Mouse (Mus musculus) right cerebral cortex, adult 2 months (tissue): Measurements from ENCODE around the gene Arhgap24.

Source experiments
- DNase-seq, 2 experiments: peaks; one replicate each; pipeline ENCODE4 v3.0.0; 2021 to 2022; ENCODE audit warnings: low spot score in 2 of 2

The Arhgap24 gene

DNA sequence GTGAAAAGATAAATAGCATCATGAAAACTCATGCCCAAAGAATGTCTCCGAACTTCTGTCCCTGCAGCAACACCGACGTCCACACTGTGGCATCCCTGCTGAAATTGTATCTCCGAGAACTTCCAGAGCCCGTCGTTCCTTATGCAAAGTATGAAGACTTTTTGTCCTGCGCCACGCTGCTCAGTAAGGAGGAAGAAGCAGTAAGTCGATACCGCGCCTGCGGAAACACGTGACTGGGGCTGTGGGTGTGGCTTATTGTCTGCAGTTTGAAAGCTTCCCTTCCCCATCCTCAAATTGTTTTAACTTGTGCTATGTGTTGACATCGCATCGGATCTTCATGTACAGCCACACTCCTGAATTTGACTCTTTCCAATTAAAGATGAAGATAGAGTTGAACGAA lies 394.4 kb downstream of the Arhgap24 start:
- DNase-seq = no peak

DNA sequence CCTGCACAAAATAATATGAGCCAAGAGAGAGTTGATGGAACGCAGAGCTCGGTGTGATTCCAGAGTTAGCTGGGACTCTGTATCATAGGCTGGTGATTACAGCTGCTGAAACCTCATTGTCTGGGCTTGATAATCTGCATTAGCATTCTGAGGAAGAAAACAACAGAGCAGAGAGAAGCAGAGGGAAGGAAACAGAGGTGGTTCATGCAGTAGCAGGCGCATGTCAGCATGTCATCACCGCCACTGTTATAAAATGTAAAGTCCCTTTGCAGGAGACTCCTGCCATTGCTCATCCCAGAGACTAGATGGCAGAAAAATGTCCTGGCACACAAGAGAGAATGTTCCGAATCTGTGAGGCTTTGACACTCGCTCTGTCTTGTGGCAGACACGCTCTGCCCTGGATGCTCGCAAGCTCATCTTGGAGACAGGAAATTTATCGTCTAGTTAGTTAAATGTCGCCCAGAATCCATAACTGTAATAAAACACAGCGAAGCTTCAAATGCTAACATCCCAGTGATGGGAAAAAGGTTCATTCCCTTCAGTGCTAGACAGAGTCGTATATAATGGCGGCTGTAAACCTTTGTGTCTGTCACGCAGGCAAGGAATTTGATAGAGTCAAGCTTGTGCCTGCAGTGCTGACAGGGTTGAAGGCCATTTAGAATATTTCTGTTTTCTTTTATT lies 407.4 kb downstream of the Arhgap24 start:
- no peak for DNase-seq

DNA sequence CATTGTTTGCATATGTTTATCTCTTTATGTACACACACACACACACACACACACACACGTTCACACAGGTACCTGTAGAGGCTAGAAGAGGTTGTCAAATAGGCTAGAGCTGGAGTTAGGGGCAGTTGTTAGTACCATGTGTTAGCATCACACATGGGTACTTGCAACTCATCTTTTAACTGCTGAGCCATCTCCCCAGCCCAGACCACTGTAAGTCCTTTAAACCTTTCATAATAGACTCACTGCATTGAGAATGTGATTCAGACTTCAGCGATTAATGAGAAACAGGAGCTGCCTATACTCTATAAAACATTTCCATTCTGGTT lies 407.9 kb downstream of the Arhgap24 start:
- no peak for DNase-seq

DNA sequence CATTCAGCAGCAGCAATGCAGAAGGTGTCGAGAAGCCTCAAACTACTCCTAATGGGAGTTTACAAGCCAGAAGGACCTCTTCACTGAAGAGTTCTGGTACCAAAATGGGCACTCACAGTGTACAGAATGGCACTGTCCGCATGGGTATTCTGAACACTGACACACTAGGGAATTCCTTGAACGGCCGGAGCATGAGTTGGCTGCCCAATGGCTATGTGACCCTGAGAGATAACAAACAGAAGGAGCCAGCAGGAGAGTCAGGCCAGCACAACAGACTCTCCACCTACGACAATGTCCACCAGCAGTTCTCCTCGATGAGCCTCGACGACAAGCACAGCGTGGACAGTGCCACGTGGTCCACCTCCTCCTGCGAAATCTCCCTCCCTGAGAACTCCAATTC lies 411.0 kb downstream of the Arhgap24 start:
- DNase-seq = no peak

DNA sequence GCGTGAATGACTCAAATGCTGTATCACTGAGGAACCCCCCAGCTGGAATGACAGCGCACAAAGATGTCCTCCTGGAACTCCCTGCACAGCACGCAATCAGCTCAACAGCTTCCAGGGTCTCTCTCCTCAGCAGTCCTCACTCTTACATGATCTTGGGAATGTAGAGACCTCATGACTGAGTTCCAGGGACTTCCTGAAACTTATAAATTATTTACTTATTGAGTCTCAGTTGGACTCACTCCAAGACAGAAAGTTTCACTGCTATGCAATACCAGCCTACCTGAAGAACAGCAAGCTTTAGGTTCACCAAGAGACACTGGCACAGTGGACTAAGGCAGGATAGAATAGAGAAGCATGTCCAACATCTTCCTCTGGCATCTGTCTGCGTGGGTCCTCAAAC lies 417.1 kb downstream of the Arhgap24 start:
- DNase-seq = no peak

DNA sequence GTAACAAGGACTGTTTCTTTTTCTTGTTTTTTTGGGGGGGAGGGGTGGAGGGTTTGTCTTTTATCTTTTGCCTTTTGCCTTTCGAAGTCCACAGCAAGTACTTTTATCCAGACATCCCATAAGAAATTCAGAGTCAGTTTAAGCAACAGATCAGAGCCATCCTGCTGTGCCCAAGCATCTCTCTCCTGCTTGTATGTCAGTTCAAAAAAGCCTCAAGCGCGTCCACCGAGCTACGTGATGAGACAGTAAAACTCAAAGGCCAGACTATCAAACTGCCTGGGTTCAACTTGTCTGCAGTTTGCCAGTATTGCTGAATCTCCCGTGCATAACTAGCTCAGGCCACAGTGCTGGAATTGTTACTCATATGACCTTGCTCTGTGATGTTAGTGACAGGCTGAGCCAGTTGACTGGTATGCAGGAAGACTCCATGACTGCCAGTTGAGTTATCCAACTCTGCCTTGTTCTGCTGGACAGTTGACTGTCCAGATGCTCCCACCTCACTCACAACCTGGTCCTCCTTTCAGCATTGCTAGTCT lies 418.6 kb downstream of the Arhgap24 start:
- DNase-seq = no peak

DNA sequence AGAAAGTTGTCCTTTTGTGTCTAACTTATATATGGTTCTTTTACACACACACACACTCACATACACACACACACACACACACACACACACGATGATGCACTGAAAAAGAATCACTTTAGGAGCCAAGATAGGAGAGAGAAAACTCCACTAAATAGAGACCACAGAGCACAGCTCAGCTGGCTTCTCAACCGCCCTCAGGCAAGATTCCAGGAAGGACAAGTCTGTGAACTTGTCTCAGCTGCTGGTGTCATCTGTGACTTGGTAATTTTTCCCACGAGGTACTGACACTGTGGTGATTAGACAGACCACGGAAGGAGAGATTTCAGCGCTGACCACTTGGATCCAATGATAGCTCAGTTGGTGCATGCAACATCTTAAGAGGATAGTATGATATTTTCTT lies 420.0 kb downstream of the Arhgap24 start:
- DNase-seq = no peak

DNA sequence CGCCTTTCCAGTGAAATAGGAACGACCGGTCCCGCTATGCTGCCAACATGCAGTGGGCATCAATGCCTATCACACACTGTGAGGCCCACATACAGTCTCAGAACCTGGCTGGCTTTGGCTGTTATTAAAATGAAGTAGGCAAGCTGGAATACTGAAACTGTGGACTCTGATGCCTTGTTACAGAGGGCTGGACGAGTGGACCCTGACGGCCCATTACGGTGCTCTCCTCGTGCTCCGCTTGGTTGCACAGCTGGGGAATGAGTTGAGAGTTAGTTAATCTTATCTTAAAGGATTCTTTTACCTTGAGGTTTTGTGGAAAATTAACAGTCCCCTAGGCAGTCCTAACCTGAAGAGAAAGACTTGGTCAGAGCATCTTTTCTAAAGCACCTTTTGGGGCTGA lies 422.3 kb downstream of the Arhgap24 start:
- no peak for DNase-seq

DNA sequence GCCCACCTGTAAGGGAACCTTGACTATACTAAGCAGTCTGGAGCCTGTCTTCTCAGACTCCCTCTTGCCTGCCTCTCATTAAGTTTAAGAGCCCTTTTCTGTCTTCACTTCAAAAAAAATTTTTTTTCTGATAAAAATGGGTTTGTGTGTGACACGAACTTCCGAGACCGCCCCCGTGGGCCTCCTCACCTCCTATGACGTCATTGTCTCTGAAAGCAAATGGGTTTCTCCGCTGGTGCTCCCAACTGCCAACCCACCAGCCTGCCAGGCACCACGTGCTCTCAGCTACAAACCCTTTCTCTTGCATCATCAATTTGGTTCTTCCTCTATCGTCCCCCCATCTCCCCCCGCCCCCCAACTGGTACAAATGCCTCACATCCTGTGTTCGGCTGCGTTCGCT lies 422.9 kb downstream of the Arhgap24 start:
- DNase-seq = peak in 1 of 2 experiments; percentile 36

DNA sequence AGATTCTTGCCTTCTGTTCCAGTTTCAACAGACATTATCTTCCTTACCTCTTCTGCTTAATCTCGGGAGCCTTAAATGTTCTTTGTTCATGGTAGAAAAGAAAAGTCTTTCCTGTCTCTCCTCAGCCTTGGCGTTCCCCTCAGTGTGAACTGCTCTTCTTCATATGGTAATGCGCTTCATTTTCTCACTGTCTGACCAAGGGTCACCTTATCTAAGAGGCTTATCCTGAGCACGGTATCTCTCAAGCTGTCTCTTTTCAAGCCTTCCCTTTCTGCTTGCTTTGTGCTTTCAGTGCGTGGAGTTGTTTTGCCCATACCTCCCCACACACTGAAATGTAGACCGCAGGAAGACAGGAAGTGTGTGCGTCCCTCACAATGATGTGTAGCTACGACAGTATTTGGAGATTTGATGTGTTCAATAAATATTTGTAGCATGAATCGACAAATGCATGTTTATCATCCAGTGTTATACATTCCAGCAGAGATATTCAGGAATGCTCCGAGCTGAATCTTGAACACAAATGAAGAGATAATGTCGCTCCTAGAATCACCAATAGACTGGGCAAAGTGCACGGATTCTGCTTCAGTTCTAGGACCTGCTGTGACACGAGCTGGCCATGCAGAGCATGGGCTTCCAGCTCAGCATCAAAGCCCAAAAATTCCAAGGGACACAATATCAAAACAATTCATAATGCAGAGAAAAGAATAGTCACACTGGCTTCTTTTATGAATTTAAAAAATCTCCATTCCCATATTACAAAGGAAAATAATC lies 424.4 kb downstream of the Arhgap24 start:
- DNase-seq = no peak

DNA sequence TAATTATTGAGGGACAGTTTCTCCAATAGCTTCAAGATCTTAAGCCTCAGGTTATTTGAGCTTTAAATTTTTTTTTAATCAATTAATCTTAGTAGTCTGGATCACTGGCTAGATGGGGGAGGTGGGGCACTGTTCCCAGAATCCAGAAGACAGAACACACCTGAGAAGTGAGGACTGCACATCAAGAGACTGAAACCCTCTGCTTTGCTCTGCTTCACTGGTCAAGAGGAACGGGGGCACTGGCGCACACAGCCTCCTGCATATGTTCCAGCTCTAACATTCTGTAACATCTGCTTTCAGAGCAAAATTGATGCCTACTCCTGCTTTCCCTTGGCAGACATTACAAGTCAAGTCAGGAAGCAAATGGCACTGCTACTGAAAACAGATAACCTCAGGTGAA lies 439.0 kb downstream of the Arhgap24 start:
- no peak for DNase-seq

DNA sequence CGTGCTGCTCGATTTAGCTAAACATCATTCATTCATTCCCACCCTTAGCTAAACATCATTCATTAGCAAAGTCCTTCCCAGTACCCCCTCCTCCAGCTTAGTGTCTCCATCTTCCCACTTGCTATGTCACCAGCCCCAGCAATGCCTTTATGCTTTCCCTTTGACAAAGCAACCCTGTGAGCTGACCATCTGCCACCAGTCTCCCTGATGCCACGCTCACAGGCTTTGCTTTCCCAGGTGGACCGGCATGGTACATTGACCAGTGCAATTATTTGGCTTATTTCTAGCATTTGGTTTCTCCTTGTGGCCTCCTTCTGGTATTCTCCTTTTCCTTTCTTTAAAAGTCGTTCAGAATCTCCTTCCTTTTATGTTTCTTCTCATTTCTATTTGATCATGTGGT lies 445.6 kb downstream of the Arhgap24 start:
- DNase-seq = no peak

DNA sequence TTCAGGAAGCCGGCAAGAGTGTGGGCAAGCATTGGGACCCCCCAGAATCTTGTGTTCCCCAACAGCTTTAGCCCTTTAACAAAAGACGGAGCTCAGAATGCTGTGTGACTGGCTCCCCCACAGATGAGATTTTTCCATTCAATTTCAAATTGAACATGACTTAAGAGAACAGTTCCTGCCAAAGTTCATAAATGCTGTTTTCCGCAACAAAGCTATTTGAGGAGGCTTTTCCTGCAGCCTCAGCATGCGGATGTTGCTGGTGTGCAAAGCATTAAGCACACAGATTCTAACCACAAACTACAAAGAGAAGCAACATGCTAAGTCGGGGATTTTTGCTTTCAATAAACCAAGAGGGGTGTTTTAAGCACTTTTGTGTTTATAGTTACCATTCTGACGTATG lies 449.0 kb downstream of the Arhgap24 start:
- DNase-seq = no peak

DNA sequence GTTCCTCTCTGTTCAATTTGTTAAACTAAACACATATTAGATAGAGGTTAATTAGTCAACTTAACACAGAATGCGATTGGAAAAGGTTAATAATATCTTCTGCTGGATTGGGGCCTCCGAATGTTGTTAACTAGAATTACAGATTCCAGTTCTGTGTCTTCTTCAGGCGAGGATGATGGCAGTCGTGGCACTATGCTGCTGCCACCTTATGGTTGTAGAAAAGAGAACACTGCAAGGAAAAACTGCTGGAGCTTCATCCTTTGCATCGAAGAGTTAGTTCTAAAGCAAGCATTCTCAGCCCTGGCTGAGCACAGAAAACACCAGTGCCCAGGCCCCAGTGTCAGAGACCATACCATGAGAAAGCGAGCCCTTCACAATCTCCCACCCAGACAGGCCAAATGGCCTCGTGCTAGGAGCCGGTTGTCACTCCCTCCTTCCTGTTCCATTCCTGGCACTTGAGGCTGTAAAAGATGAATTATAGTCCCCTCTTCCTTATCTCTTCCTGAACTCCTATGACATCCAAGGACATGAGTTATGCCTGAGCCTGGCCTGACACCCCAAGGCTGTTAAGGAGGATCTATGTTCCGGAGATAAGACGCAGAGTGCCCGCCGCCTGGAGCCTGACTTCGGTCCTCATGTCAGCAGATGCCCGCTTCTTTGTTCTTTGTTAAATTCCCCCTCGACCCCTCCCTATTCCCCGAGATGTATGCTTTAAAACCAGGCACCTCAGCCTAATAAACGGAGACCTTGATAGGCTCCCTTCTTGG lies 462.9 kb downstream of the Arhgap24 start:
- peak; percentile 15 to 26 for DNase-seq

DNA sequence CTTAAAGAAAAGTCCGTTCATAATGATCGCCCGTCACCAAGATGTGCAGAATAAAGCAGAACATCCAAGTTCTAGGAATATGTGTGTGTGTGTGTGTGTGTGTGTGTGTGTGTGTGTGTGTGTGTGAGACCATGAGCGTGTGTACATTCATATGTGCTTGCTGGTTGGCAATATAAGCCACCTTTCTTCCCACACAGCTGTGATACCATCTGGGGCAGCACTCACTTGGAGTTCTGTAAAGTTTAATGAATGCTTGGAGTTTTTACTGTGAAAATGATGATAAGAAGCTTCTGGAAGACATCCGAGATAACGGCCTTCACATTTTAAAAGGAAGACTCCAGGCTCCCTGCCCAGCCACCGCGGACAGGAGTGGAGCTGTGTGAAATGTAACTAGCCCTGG lies 465.4 kb downstream of the Arhgap24 start:
- peak in 1 of 2 experiments; percentile 51 for DNase-seq

DNA sequence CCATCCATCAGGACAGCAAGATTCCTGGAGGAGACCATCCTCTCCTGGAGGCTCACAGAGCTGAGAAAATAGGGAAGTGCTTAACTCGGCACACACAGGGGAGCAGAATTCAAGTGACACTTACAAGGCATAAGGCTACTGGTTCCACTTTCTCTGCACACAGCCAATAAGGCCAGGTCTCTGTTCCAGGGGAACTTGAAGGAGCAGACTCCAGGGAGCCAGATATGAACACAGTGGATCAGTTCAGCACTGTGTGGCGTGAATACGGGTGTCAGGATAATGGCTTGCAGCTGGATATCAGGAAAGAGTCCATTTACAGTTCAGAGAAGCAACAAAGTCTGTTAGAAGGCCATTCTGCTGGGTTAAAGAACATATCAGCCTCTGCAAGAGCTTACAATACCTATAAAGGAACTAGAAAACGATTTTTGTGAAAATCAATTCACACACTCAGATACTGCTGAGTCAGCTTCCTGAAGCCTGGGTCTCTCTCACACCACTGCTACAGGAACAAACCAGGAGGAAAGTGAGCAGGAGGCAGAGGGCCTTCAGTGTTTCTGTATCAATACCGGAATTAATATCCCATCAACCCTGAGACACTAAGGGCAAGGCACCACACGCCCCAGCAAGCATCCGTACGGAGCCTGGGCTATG lies 466.0 kb downstream of the Arhgap24 start:
- no peak for DNase-seq
